Mouse (Mus musculus): ENCODE measurements around the gene Gal3st1.

DNA sequence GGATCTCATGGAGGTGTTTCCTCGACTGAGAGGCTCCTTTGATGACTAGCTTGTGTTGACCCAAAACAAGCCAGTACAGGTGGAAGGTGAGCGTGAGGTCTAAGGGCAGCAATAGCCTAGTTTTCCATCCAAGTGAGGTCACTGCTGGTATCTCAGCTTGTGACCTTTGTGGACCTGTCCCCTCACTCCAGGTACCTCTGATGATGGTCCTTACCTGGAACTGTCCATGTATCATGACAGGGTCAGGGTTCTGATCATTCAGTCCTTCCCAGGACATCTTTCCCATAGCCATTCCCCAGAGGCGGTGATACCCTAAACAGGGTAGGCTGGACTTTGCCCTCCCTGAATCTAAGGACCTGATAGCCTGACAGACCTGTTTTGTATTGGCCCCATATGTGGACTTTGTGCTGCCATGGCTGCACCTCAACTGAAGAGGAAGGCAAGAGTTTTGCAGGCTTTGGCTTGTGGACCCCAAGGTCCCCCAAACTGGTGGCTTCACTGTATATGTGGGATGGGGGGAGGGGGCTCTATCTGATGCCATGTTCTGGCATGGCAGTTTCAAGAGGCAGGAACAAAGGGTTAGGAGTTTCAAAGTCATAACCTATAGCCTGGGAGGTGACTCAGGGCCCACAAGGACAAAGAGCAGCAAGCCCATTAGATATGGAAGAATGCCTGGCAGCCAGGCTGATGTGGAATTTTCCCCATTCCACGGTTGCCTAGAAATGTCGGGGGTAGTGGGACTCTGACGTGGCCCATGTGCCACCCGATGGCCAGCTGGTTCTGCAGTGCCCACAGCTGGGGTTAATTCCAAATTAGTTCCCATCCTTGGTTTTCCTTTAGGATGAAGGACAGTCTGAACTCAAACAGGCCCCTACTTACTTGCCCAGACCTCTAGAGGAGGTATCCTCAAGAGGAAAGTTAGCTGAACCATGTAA, 894 bp upstream of the Gal3st1 start:
- TF ChIP-seq GATA1 (IDR thresholded peaks at IDR 0.05; ENCODE audit: borderline replicate concordance, low read length) (no peak), CTCF (IDR thresholded peaks at IDR 0.05; ENCODE audit: low read depth, low read length) (no peak), TAL1 (conservative IDR thresholded peaks at IDR 0.05; ENCODE audit: low read depth, low read length) (no peak), GATA2 (IDR thresholded peaks at IDR 0.05; ENCODE audit: borderline replicate concordance, low read depth, low read length) (no peak), POLR2AphosphoS5 (IDR thresholded peaks at IDR 0.05; ENCODE audit: insufficient replicate concordance, low read depth, low read length) (no peak; the same call in 1 of the 2 replicates)

All from G1E (cell line).